Mouse (Mus musculus) olfactory bulb, adult 2 months (tissue): ENCODE data around the gene Gm21725.
"Not testable (repeated sequence)": the region's sequence is repeated elsewhere in the genome, so short reads cannot be mapped to it uniquely, and the experiment has no call there.

Experiments used
- CTCF ChIP-seq: fragments of 200-500 bp; IDR thresholded peaks from 2 replicates; pipeline ENCODE4 v1.5.1; 2012; ENCODE audit warnings: low read depth, mild to moderate bottlenecking, low read length, moderate library complexity; ENCODE audit not compliant: insufficient read depth
- POLR2A ChIP-seq: fragments of 200-500 bp; IDR thresholded peaks from 2 replicates; pipeline ENCODE4 v1.6.1; 2012; ENCODE audit warnings: mild to moderate bottlenecking, low read depth, low read length, moderate library complexity; ENCODE audit not compliant: insufficient read depth

DNA sequence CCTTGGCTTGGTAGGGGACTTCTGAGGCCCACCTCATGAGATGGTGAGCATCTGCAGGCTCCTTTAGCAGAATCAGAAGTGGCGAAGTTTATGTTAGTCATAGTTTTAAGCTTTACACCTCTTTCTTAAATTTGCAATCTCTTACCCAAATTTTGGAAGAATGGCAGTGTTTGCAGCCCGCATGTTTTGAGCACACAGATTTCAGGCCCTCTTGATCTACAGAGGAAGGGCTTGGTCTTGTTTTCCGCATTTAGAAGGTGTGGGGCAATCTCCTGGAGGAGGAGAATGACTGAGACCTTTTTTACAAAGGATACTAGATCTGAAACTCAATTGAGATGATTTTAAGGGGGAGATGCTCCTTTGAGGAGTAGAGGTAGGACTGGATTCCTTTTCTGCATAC lies at the start of gene Gm21725:
- TF ChIP-seq CTCF, POLR2A: not testable (repeated sequence)
